Mouse (Mus musculus) forebrain, embryonic 16.5 days (tissue): ENCODE results near the gene Gm43064. TPM values are rescaled to one million over a fixed set of nuclear protein-coding genes. Genes with fewer than 3 reads are reported as not detected.
A peak's percentile ranks its signal among the peaks of the same experiment; 100 is the strongest.
"Not testable (repeated sequence)": the region's sequence is repeated elsewhere in the genome, so short reads cannot be mapped to it uniquely, and the experiment has no call there.

Source experiments
- ATAC-seq: fragments of 200-750 bp; cut with Nextera tagmentation; 2 replicates; pipeline ENCODE4 v1.8.0; 2017; ENCODE audit warnings: mild to moderate bottlenecking, moderate library complexity
- H3K27ac ChIP-seq: fragments of 300-500 bp; sonication (generic); 2 replicates; pipeline ENCODE4 v1.5.1; 2014; ENCODE audit warnings: low read length, control low read depth
- H3K27me3 ChIP-seq: fragments of 300-500 bp; sonication (generic); replicated peaks from 2 replicates; pipeline ENCODE4 v1.6.1; 2014; ENCODE audit warnings: low read length; ENCODE audit not compliant: control insufficient read depth, insufficient read depth
- H3K36me3 ChIP-seq: fragments of 300-500 bp; sonication (generic); 2 replicates; pipeline ENCODE4 v1.6.1; 2014; ENCODE audit not compliant: control insufficient read depth, insufficient read depth
- H3K4me1 ChIP-seq: fragments of 300-500 bp; sonication (generic); replicated peaks from 2 replicates; pipeline ENCODE4 v1.6.1; 2014; ENCODE audit warnings: low read length; ENCODE audit not compliant: control insufficient read depth, insufficient read depth
- H3K4me2 ChIP-seq: fragments of 300-500 bp; sonication (generic); 2 replicates; pipeline ENCODE4 v1.6.1; 2014; ENCODE audit warnings: mild to moderate bottlenecking, low read length, control low read depth
- H3K4me3 ChIP-seq: fragments of 300-500 bp; sonication (generic); replicated peaks from 2 replicates; pipeline ENCODE4 v1.5.1; 2014; ENCODE audit warnings: mild to moderate bottlenecking, low read length, control low read depth
- H3K9ac ChIP-seq: fragments of 300-500 bp; sonication (generic); replicated peaks from 2 replicates; pipeline ENCODE4 v1.6.1; 2014; ENCODE audit warnings: low read depth, low read length, control low read depth
- H3K9me3 ChIP-seq: fragments of 300-500 bp; sonication (generic); 2 replicates; pipeline ENCODE4 v1.6.1; 2016; ENCODE audit warnings: low read length; ENCODE audit not compliant: control insufficient read depth
- WGBS: fragments of 180-500 bp; shearing (Covaris S2); extraction: QIAGEN DNeasy Blood & Tissue Kit; methylation state at CpG from one replicate; pipeline ENCODE4 v1.1.7; 2014; 5-methylcytosine and 5-hydroxymethylcytosine counted together
- polyA plus RNA-seq: library from polyadenylated mRNA; unstranded; fragments of >200 nt; fragmentation: Nextera tagmentation; extraction: Ambion mirVana; gene quantifications from 2 replicates; pipeline ENCODE4 v1.2.1, GENCODE M21; 2015

Gene Gm43064
- polyA plus RNA-seq, 1 experiment from 2014 or later: 0.13 TPM

GRCm38 (mm10) chr3:103792111-103792406 is 17.3 kb upstream of the Gm43064 start:
- ATAC-seq, H3K9me3 ChIP-seq, H3K4me3 ChIP-seq, H3K27ac ChIP-seq, H3K27me3 ChIP-seq, H3K36me3 ChIP-seq, H3K9ac ChIP-seq: not testable (repeated sequence)
- 87% methylated on average over 5 of the region's 5 CpGs for WGBS
- Histone ChIP-seq H3K4me2 (peak overlapping the region; percentile 72), H3K4me1 (peaks cover 23% of the 10 kb centered on the region)

GRCm38 (mm10) chr3:103792566-103792965 is 16.8 kb upstream of the Gm43064 start:
- H3K36me3 ChIP-seq: no peaks in the 10 kb centered on the region
- H3K9ac ChIP-seq: no peak overlapping the region
- no peak overlapping the region for H3K4me2 ChIP-seq
- no peaks in the 10 kb centered on the region; the same call in 1 of the 2 replicates for H3K27me3 ChIP-seq
- H3K4me1 ChIP-seq: peaks cover 23% of the 10 kb centered on the region
- WGBS: 81% methylated on average over 1 of the region's 1 CpGs
- H3K9me3 ChIP-seq: no peaks in the 10 kb centered on the region
- ATAC-seq: no peak
- H3K4me3 ChIP-seq: no peak overlapping the region
- H3K27ac ChIP-seq: no peak overlapping the region

- no peak overlapping the region for H3K4me2 ChIP-seq
- H3K9me3 ChIP-seq: no peaks in the 10 kb centered on the region
- 59% methylated on average over 2 of the region's 2 CpGs for WGBS
- peaks cover 4% of the 10 kb centered on the region; the same call in 1 of the 2 replicates for H3K4me1 ChIP-seq
- H3K4me3 ChIP-seq: no peak overlapping the region
- H3K27ac ChIP-seq: no peak overlapping the region
- no peaks in the 10 kb centered on the region for H3K36me3 ChIP-seq
- H3K27me3 ChIP-seq: no peaks in the 10 kb centered on the region; the same call in 1 of the 2 replicates
- no peak for ATAC-seq
- H3K9ac ChIP-seq: no peak overlapping the region
Measured at GRCm38 (mm10) chr3:103796389-103796788, 13.0 kb upstream of the Gm43064 start.

GRCm38 (mm10) chr3:103799507-103799906 is 9.9 kb upstream of the Gm43064 start:
- Histone ChIP-seq H3K27ac (no peak overlapping the region), H3K27me3 (no peaks in the 10 kb centered on the region), H3K9me3 (no peaks in the 10 kb centered on the region), H3K4me3 (no peak overlapping the region), H3K4me2 (no peak overlapping the region), H3K4me1 (no peaks in the 10 kb centered on the region), H3K36me3 (peaks cover 15% of the 10 kb centered on the region), H3K9ac (no peak overlapping the region)
- 89% methylated on average over 2 of the region's 2 CpGs for WGBS
- ATAC-seq: no peak

GRCm38 (mm10) chr3:103801631-103802531 is 7.5 kb upstream of the Gm43064 start:
- H3K27me3 ChIP-seq: no peaks in the 10 kb centered on the region
- WGBS: 87% methylated on average over 10 of the region's 10 CpGs
- H3K4me3 ChIP-seq: no peak overlapping the region
- peak overlapping the region; percentile 4; the same call in 1 of the 2 replicates for H3K27ac ChIP-seq
- no peak overlapping the region for H3K9ac ChIP-seq
- ATAC-seq: no peak
- peaks cover 19% of the 10 kb centered on the region for H3K36me3 ChIP-seq
- no peaks in the 10 kb centered on the region for H3K4me1 ChIP-seq
- H3K9me3 ChIP-seq: no peaks in the 10 kb centered on the region
- no peak overlapping the region for H3K4me2 ChIP-seq

- Histone ChIP-seq H3K9me3 (no peaks in the 10 kb centered on the region), H3K36me3 (peaks cover 19% of the 10 kb centered on the region), H3K9ac (no peak overlapping the region), H3K27me3 (no peaks in the 10 kb centered on the region), H3K27ac (no peak overlapping the region), H3K4me3 (no peak overlapping the region), H3K4me1 (peaks cover 2% of the 10 kb centered on the region), H3K4me2 (no peak overlapping the region)
- WGBS: 91% methylated on average over 8 of the region's 8 CpGs
- no peak for ATAC-seq
Measured at GRCm38 (mm10) chr3:103802861-103803260, 6.5 kb upstream of the Gm43064 start.

DNA sequence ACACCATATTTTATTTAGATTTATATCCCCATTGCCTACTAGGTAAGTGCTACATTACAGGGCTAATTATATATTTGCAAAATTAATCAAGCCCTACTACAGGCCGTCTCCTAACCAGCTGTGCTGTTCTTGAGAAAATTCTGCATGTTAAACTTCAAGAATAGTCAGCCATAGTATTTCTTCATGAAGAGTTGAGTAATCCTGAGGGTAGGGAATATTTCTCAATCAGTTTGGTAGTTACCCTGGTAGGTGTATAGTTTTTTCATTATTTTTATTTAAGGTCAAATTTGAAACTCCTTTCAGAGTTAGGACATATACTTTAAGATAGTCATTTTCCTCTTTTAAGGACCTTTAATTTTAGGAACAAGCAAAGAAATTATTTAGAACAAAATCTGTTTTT is 3.7 kb upstream of the Gm43064 start:
- Histone ChIP-seq H3K27me3 (no peaks in the 10 kb centered on the region), H3K9me3 (no peaks in the 10 kb centered on the region), H3K4me3 (no peak overlapping the region), H3K4me1 (peaks cover 15% of the 10 kb centered on the region), H3K9ac (no peak overlapping the region), H3K36me3 (peaks cover 19% of the 10 kb centered on the region), H3K4me2 (no peak overlapping the region), H3K27ac (no peak overlapping the region)
- 93% methylated on average over 1 of the region's 1 CpGs for WGBS
- no peak for ATAC-seq

- peak overlapping the region; percentile 68 for H3K4me2 ChIP-seq
- H3K4me1 ChIP-seq: peaks cover 15% of the 10 kb centered on the region
- 2% methylated on average over 14 of the region's 14 CpGs for WGBS
- peak overlapping the region; percentile 75 for H3K9ac ChIP-seq
- H3K4me3 ChIP-seq: peak overlapping the region; percentile 49
- no peaks in the 10 kb centered on the region for H3K9me3 ChIP-seq
- peak; percentile 43 for ATAC-seq
- no peaks in the 10 kb centered on the region for H3K27me3 ChIP-seq
- H3K27ac ChIP-seq: peak overlapping the region; percentile 87
- H3K36me3 ChIP-seq: peaks cover 4% of the 10 kb centered on the region; the same call in 1 of the 2 replicates
Measured at GRCm38 (mm10) chr3:103809799-103810150, 402 bp downstream of the Gm43064 start.

- peaks cover 4% of the 10 kb centered on the region; the same call in 1 of the 2 replicates for H3K36me3 ChIP-seq
- no peaks in the 10 kb centered on the region for H3K27me3 ChIP-seq
- H3K27ac ChIP-seq: no peak overlapping the region
- whole genome bisulfite sequencing: 89% methylated on average over 6 of the region's 6 CpGs
- no peak overlapping the region for H3K9ac ChIP-seq
- no peaks in the 10 kb centered on the region for H3K9me3 ChIP-seq
- no peak overlapping the region for H3K4me3 ChIP-seq
- H3K4me1 ChIP-seq: peaks cover 15% of the 10 kb centered on the region
- ATAC-seq: no peak
- H3K4me2 ChIP-seq: no peak overlapping the region
Measured at GRCm38 (mm10) chr3:103810967-103811366, 1.6 kb downstream of the Gm43064 start.
